Mouse (Mus musculus) limb, embryonic 10.5 days (tissue): ENCODE results near the gene Nfkb1. TPM values are rescaled to one million over a fixed set of nuclear protein-coding genes. Genes with fewer than 3 reads are reported as not detected.

Source experiments
- DNase-seq: peaks from one replicate; pipeline ENCODE4 v3.0.0-alpha.2; 2017; ENCODE audit warnings: low spot score
- H3K27ac ChIP-seq: fragments of 300-500 bp; sonication (generic); 2 replicates; pipeline ENCODE4 v1.5.1; 2016; ENCODE audit warnings: mild to moderate bottlenecking
- H3K27me3 ChIP-seq: fragments of 300-500 bp; sonication (generic); 2 replicates; pipeline ENCODE4 v1.6.1; 2016; ENCODE audit warnings: low read depth, mild to moderate bottlenecking; ENCODE audit not compliant: poor library complexity, severe bottlenecking
- H3K36me3 ChIP-seq: fragments of 300-500 bp; sonication (generic); 2 replicates; pipeline ENCODE4 v1.6.1; 2016; ENCODE audit warnings: mild to moderate bottlenecking, moderate library complexity
- H3K4me1 ChIP-seq: fragments of 300-500 bp; sonication (generic); 2 replicates; pipeline ENCODE4 v1.6.1; 2016
- H3K4me3 ChIP-seq: fragments of 300-500 bp; sonication (generic); 2 replicates; pipeline ENCODE4 v1.5.1; 2016; ENCODE audit warnings: mild to moderate bottlenecking, moderate library complexity
- H3K9me3 ChIP-seq: fragments of 300-500 bp; sonication (generic); replicated peaks from 2 replicates; pipeline ENCODE4 v1.6.1; 2016; ENCODE audit warnings: mild to moderate bottlenecking
- WGBS: fragments of 180-500 bp; shearing (Covaris S2); methylation state at CpG from one replicate; pipeline ENCODE4 v1.1.7; 2016; 5-methylcytosine and 5-hydroxymethylcytosine counted together
- polyA plus RNA-seq: library from polyadenylated mRNA; unstranded; fragments of >200 nt; fragmentation: Nextera tagmentation; extraction: Ambion mirVana; gene quantifications from 2 replicates; pipeline ENCODE4 v1.2.1, GENCODE M21; 2016

Nfkb1 gene
- polyA plus RNA-seq, 1 experiment from 2014 or later: 12.0 TPM

- Histone ChIP-seq H3K4me1 (no peaks in the 10 kb centered on the region), H3K27me3 (no peaks in the 10 kb centered on the region), H3K36me3 (peaks cover 72% of the 10 kb centered on the region), H3K9me3 (no peaks in the 10 kb centered on the region), H3K4me3 (no peak overlapping the region), H3K27ac (no peak overlapping the region)
- 95% methylated on average over 10 of the region's 10 CpGs for WGBS
- no peak for DNase-seq
These were observed 86.5 kb downstream of the Nfkb1 start for GRCm38 (mm10) chr3:135604626-135605417.

- Histone ChIP-seq H3K27ac (no peak overlapping the region), H3K4me3 (no peak overlapping the region), H3K27me3 (no peaks in the 10 kb centered on the region), H3K4me1 (peaks cover 2% of the 10 kb centered on the region; the same call in 1 of the 2 replicates), H3K9me3 (no peaks in the 10 kb centered on the region), H3K36me3 (peaks cover 59% of the 10 kb centered on the region)
- 91% methylated on average over 10 of the region's 10 CpGs for WGBS
- DNase-seq: no peak
These were observed 88.6 kb downstream of the Nfkb1 start for GRCm38 (mm10) chr3:135602731-135603130.

- 90% methylated on average over 3 of the region's 3 CpGs for WGBS
- Histone ChIP-seq H3K9me3 (no peaks in the 10 kb centered on the region), H3K27ac (no peak overlapping the region), H3K4me1 (peaks cover 2% of the 10 kb centered on the region; the same call in 1 of the 2 replicates), H3K36me3 (peaks cover 55% of the 10 kb centered on the region), H3K27me3 (no peaks in the 10 kb centered on the region), H3K4me3 (no peak overlapping the region)
- DNase-seq: no peak
These were observed 93.0 kb downstream of the Nfkb1 start for GRCm38 (mm10) chr3:135598355-135598754.

GRCm38 (mm10) chr3:135597014-135597413 lies 94.3 kb downstream of the Nfkb1 start:
- peaks cover 55% of the 10 kb centered on the region for H3K36me3 ChIP-seq
- DNase-seq: no peak
- no peak overlapping the region for H3K4me3 ChIP-seq
- no peak overlapping the region for H3K27ac ChIP-seq
- no peaks in the 10 kb centered on the region for H3K9me3 ChIP-seq
- no peaks in the 10 kb centered on the region for H3K27me3 ChIP-seq
- H3K4me1 ChIP-seq: peaks cover 2% of the 10 kb centered on the region; the same call in 1 of the 2 replicates
- 80% methylated on average over 4 of the region's 4 CpGs for WGBS

- no peak overlapping the region for H3K4me3 ChIP-seq
- 88% methylated on average over 21 of the region's 21 CpGs for WGBS
- H3K36me3 ChIP-seq: peaks cover 60% of the 10 kb centered on the region
These were observed 97.0 kb downstream of the Nfkb1 start for GRCm38 (mm10) chr3:135594238-135594917.

GRCm38 (mm10) chr3:135592011-135592410 lies 99.3 kb downstream of the Nfkb1 start:
- DNase-seq: no peak
- WGBS: 93% methylated on average over 4 of the region's 4 CpGs
- H3K36me3 ChIP-seq: peaks cover 83% of the 10 kb centered on the region
- H3K9me3 ChIP-seq: no peaks in the 10 kb centered on the region
- no peak overlapping the region for H3K4me3 ChIP-seq
- no peak overlapping the region for H3K27ac ChIP-seq
- H3K27me3 ChIP-seq: no peaks in the 10 kb centered on the region
- H3K4me1 ChIP-seq: no peaks in the 10 kb centered on the region

More at GRCm38 (mm10) chr3:135594238-135594917, 97.0 kb downstream of the Nfkb1 start:
- H3K9me3 ChIP-seq: no peaks in the 10 kb centered on the region
- no peak overlapping the region for H3K27ac ChIP-seq
- H3K27me3 ChIP-seq: no peaks in the 10 kb centered on the region
- no peak for DNase-seq
- H3K4me1 ChIP-seq: peaks cover 2% of the 10 kb centered on the region; the same call in 1 of the 2 replicates

- WGBS: 79% methylated on average over 5 of the region's 5 CpGs
- no peak for DNase-seq
- H3K4me3 ChIP-seq: no peak overlapping the region
- H3K27ac ChIP-seq: no peak overlapping the region
- no peaks in the 10 kb centered on the region for H3K9me3 ChIP-seq
- H3K36me3 ChIP-seq: peaks cover 85% of the 10 kb centered on the region
- H3K4me1 ChIP-seq: no peaks in the 10 kb centered on the region
- H3K27me3 ChIP-seq: no peaks in the 10 kb centered on the region
These were observed 100.0 kb downstream of the Nfkb1 start for GRCm38 (mm10) chr3:135591376-135591775.

GRCm38 (mm10) chr3:135590471-135590870 lies 100.9 kb downstream of the Nfkb1 start:
- H3K36me3 ChIP-seq: peaks cover 85% of the 10 kb centered on the region
- no peak overlapping the region for H3K4me3 ChIP-seq
- no peak for DNase-seq
- H3K27me3 ChIP-seq: no peaks in the 10 kb centered on the region
- H3K4me1 ChIP-seq: no peaks in the 10 kb centered on the region
- H3K9me3 ChIP-seq: no peaks in the 10 kb centered on the region
- no peak overlapping the region for H3K27ac ChIP-seq
- WGBS: 64% methylated on average over 4 of the region's 4 CpGs

- no peaks in the 10 kb centered on the region for H3K27me3 ChIP-seq
- WGBS: 90% methylated on average over 4 of the region's 4 CpGs
- H3K27ac ChIP-seq: no peak overlapping the region
- peaks cover 66% of the 10 kb centered on the region for H3K36me3 ChIP-seq
- H3K4me1 ChIP-seq: peaks cover 11% of the 10 kb centered on the region
- DNase-seq: no peak
- H3K9me3 ChIP-seq: no peaks in the 10 kb centered on the region
- H3K4me3 ChIP-seq: no peak overlapping the region
These were observed 104.9 kb downstream of the Nfkb1 start for GRCm38 (mm10) chr3:135586471-135586880.

- DNase-seq: no peak
- 90% methylated on average over 2 of the region's 2 CpGs for WGBS
- H3K9me3 ChIP-seq: no peaks in the 10 kb centered on the region
- H3K36me3 ChIP-seq: peaks cover 62% of the 10 kb centered on the region
- peaks cover 13% of the 10 kb centered on the region for H3K4me1 ChIP-seq
- H3K4me3 ChIP-seq: no peak overlapping the region
- H3K27me3 ChIP-seq: no peaks in the 10 kb centered on the region
- no peak overlapping the region for H3K27ac ChIP-seq
These were observed 105.3 kb downstream of the Nfkb1 start for GRCm38 (mm10) chr3:135586060-135586459.

GRCm38 (mm10) chr3:135585482-135585881 lies 105.9 kb downstream of the Nfkb1 start:
- DNase-seq: no peak
- Histone ChIP-seq H3K9me3 (no peaks in the 10 kb centered on the region), H3K36me3 (peaks cover 57% of the 10 kb centered on the region), H3K4me3 (no peak overlapping the region), H3K27ac (no peak overlapping the region), H3K27me3 (no peaks in the 10 kb centered on the region), H3K4me1 (peaks cover 18% of the 10 kb centered on the region)
- WGBS: 42% methylated on average over 6 of the region's 6 CpGs

GRCm38 (mm10) chr3:135582246-135582645 lies 109.1 kb downstream of the Nfkb1 start:
- peaks cover 36% of the 10 kb centered on the region for H3K4me1 ChIP-seq
- no peaks in the 10 kb centered on the region for H3K9me3 ChIP-seq
- no peak for DNase-seq
- 0 out of 2 replicates have a peak overlapping the region, but pooled peaks have one; percentile 63 for H3K27ac ChIP-seq
- H3K27me3 ChIP-seq: no peaks in the 10 kb centered on the region
- WGBS: 90% methylated on average over 7 of the region's 7 CpGs
- H3K36me3 ChIP-seq: peaks cover 25% of the 10 kb centered on the region
- no peak overlapping the region for H3K4me3 ChIP-seq

GRCm38 (mm10) chr3:135581606-135582117 lies 109.7 kb downstream of the Nfkb1 start:
- no peak overlapping the region for H3K4me3 ChIP-seq
- peaks cover 36% of the 10 kb centered on the region for H3K4me1 ChIP-seq
- peaks cover 20% of the 10 kb centered on the region for H3K36me3 ChIP-seq
- H3K27ac ChIP-seq: peak overlapping the region; percentile 63; the same call in 1 of the 2 replicates
- WGBS: 32% methylated on average over 10 of the region's 10 CpGs
- no peak for DNase-seq
- H3K9me3 ChIP-seq: no peaks in the 10 kb centered on the region
- H3K27me3 ChIP-seq: no peaks in the 10 kb centered on the region
